Mouse (Mus musculus) intestine, postnatal 0 days (tissue): ENCODE measurements at regions not wholly inside any gene's neighbourhood (a gene's known extent, or its start where the extent isn't known, plus 50 kb on each side); places are given as distances from the start of the nearest gene placed in this dataset.

Experiments used
- ATAC-seq: fragments of 200-750 bp; cut with Nextera tagmentation; 2 replicates; pipeline ENCODE4 v1.8.0; 2017; ENCODE audit warnings: mild to moderate bottlenecking, moderate TSS enrichment, moderate library complexity
- H3K27ac ChIP-seq: fragments of 300-500 bp; sonication (generic); 2 replicates; pipeline ENCODE4 v1.5.1; 2014; ENCODE audit warnings: mild to moderate bottlenecking, low read depth, low read length, moderate library complexity
- H3K27me3 ChIP-seq: fragments of 300-500 bp; sonication (generic); replicated peaks from 2 replicates; pipeline ENCODE4 v1.6.1; 2014; ENCODE audit warnings: low read length, mixed read lengths; ENCODE audit not compliant: control insufficient read depth, insufficient read depth
- H3K36me3 ChIP-seq: fragments of 300-500 bp; sonication (generic); 2 replicates; pipeline ENCODE4 v1.6.1; 2014; ENCODE audit warnings: mild to moderate bottlenecking, moderate library complexity; ENCODE audit not compliant: control insufficient read depth, insufficient read depth
- H3K4me1 ChIP-seq: fragments of 300-500 bp; sonication (generic); replicated peaks from 2 replicates; pipeline ENCODE4 v1.6.1; 2014; ENCODE audit warnings: antibody characterized with exemption, low read length, mixed read lengths; ENCODE audit not compliant: control insufficient read depth, insufficient read depth
- H3K4me2 ChIP-seq: fragments of 300-500 bp; sonication (generic); replicated peaks from 2 replicates; pipeline ENCODE4 v1.6.1; 2014; ENCODE audit warnings: low read depth, mild to moderate bottlenecking, moderate library complexity
- H3K4me3 ChIP-seq: fragments of 300-500 bp; sonication (generic); 2 replicates; pipeline ENCODE4 v1.5.1; 2014; ENCODE audit warnings: low read depth, low read length
- H3K9ac ChIP-seq: fragments of 300-500 bp; sonication (generic); 2 replicates; pipeline ENCODE4 v1.6.1; 2014; ENCODE audit warnings: mild to moderate bottlenecking, low read depth, low read length
- H3K9me3 ChIP-seq: fragments of 300-500 bp; sonication (generic); 2 replicates; pipeline ENCODE4 v1.6.1; 2016; ENCODE audit warnings: mixed run types; ENCODE audit not compliant: control insufficient read depth
- CTCF ChIP-seq: sonication (generic); IDR thresholded peaks from 2 replicates; pipeline ENCODE4 v1.5.1; 2016; ENCODE audit warnings: low read depth, mild to moderate bottlenecking, control low read depth, antibody characterized with exemption, moderate library complexity
- WGBS: fragments of 180-500 bp; shearing (Covaris S2); extraction: QIAGEN DNeasy Blood & Tissue Kit; methylation state at CpG from one replicate; pipeline ENCODE4 v1.1.7; 2014; 5-methylcytosine and 5-hydroxymethylcytosine counted together

DNA sequence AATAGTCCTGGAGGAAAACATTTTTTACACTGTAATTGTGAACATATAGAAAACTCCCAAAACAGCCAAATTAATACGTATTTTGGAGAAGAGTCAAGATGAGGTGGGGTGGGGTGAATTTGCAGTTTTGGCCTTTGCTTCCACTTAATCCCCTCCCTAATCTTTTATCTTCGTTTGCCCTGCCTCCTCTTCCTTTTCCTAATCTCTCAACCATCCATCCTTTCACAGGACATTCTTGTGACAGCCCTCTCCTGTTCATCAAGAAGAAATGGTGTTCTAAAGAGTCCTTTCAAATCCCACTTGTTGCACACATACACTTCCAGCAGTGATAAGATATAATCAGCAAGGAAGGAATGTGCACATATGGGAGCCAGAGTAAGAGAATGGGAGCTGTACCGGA lies 186.0 kb upstream of the Paip1 start:
- H3K27ac ChIP-seq = no peak overlapping the region
- no peak overlapping the region for H3K4me2 ChIP-seq
- WGBS = 44% methylated on average over 3 of the region's 3 CpGs
- no peaks in the 10 kb centered on the region for H3K9me3 ChIP-seq
- no peak overlapping the region for H3K4me3 ChIP-seq
- no peaks in the 10 kb centered on the region for H3K36me3 ChIP-seq
- no peak for ATAC-seq
- H3K27me3 ChIP-seq = no peaks in the 10 kb centered on the region
- no peak overlapping the region for H3K9ac ChIP-seq
- TF ChIP-seq CTCF = no peak
- no peaks in the 10 kb centered on the region for H3K4me1 ChIP-seq

DNA sequence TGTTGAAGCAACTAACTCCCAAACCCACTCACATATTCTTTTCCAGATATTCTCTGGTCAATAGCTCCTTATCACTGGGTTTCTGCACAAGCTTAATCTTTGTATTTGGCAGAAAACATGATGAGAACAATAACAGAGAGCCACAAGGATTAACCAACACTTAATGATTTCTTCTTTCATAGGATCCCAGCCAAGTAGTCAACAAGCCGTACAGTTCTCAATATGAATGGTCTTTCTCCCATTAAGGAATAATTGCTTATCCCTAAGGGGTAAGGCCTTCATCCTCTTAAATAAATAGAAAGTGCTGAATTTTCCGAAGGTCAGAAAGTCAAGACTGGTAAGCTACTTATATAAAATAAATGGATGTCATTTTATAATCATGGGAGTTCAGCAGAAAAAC lies 181.3 kb upstream of the Paip1 start:
- Histone ChIP-seq H3K9me3 (no peaks in the 10 kb centered on the region), H3K9ac (no peak overlapping the region), H3K4me2 (no peak overlapping the region), H3K27ac (no peak overlapping the region), H3K4me3 (no peak overlapping the region), H3K27me3 (no peaks in the 10 kb centered on the region), H3K4me1 (no peaks in the 10 kb centered on the region), H3K36me3 (no peaks in the 10 kb centered on the region)
- 62% methylated on average over 2 of the region's 2 CpGs for WGBS
- TF ChIP-seq CTCF = no peak
- no peak for ATAC-seq

DNA sequence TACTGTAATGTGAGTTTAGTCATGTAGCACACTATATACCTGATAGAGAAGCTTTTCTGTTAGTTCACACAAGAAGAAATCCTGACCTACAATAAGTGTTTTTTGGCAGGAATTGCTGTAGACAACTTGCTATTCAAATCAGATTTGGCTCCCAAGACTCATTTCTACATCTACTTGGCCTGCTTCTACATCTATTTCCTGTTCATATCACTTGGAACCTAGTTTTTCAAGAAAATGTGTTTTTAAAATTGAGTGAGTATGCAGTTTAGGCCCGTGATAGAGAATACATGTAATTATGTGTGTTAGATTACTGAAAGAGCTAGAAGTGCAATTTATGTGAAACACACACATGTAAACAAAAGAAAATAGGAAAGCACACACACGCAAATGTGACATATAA lies 176.4 kb upstream of the Paip1 start:
- Histone ChIP-seq H3K4me2 (no peak overlapping the region), H3K9ac (no peak overlapping the region), H3K4me1 (no peaks in the 10 kb centered on the region), H3K36me3 (no peaks in the 10 kb centered on the region), H3K9me3 (no peaks in the 10 kb centered on the region), H3K4me3 (no peak overlapping the region), H3K27ac (no peak overlapping the region), H3K27me3 (no peaks in the 10 kb centered on the region)
- no peak for ATAC-seq
- 87% methylated on average over 2 of the region's 2 CpGs for WGBS
- no peak for TF ChIP-seq CTCF

DNA sequence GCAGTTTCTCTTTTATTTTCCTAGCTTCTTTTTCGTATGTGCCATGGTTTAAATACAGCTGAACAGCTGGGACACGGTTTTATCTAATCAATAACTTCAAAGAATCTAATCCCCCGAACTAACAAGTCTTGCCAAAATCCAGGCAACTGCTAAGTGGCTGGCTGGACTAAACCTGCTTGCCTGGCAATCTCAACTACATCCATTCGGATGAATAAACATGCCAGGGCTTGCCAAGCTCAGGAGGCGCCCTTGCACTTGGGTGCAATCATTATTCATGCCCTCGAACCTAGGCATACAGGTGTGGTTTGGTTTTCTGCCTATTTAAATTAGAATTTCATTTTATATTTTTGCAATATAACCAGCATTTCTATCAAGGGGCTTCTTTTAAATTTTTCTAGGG lies 172.1 kb upstream of the Paip1 start:
- Histone ChIP-seq H3K36me3 (no peaks in the 10 kb centered on the region), H3K9ac (no peak overlapping the region), H3K4me2 (no peak overlapping the region), H3K4me1 (no peaks in the 10 kb centered on the region), H3K9me3 (no peaks in the 10 kb centered on the region), H3K27ac (no peak overlapping the region), H3K27me3 (no peaks in the 10 kb centered on the region), H3K4me3 (no peak overlapping the region)
- no peak for ATAC-seq
- 41% methylated on average over 6 of the region's 6 CpGs for WGBS
- no peak for TF ChIP-seq CTCF

DNA sequence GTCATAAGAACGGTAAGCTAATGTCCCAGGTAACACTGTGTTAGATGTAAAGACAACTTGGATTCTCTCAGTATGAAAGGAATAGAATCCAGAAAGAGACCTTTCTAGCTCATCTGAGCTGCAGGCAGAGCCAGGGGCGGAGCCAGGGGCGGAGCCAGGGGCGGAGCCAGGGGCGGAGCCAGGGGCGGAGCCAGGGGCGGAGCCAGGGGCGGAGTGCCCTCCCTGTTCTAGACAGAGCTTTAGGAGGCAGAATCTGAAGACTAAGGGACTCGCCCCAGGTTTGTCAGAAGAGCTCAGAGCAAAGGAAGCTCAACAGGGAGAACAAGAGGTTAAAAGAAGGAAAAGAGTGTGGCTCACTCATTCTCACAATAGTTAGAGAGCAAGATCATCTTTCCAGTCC lies 169.9 kb upstream of the Paip1 start:
- H3K4me2 ChIP-seq = no peak overlapping the region
- WGBS = 74% methylated on average over 9 of the region's 9 CpGs
- no peaks in the 10 kb centered on the region for H3K27me3 ChIP-seq
- no peak overlapping the region for H3K4me3 ChIP-seq
- no peaks in the 10 kb centered on the region for H3K4me1 ChIP-seq
- H3K9me3 ChIP-seq = no peaks in the 10 kb centered on the region
- no peak for ATAC-seq
- H3K27ac ChIP-seq = no peak overlapping the region
- H3K9ac ChIP-seq = no peak overlapping the region
- no peaks in the 10 kb centered on the region for H3K36me3 ChIP-seq
- no peak for TF ChIP-seq CTCF

DNA sequence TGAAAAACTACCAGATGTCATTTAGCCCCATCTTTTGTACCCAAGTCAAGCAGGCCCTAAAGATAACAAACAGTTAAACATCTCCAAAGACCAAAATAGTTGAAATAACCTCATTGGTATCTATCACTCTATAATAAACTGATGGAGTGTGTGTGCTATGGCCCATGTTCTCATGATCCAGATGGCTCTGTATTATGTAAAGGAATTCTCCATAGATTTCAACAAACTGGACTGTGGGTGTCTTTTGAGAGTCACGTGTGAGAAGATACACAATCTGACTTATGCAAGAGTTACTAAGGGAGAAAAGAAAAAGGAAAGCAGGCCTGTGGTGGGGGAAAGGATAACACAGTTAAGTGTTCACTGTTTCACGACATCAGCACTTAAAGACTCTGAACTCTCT lies 164.8 kb upstream of the Paip1 start:
- WGBS = 59% methylated on average over 2 of the region's 2 CpGs
- no peak overlapping the region for H3K4me3 ChIP-seq
- no peak for ATAC-seq
- no peaks in the 10 kb centered on the region for H3K27me3 ChIP-seq
- no peak overlapping the region for H3K9ac ChIP-seq
- H3K27ac ChIP-seq = no peak overlapping the region
- H3K36me3 ChIP-seq = no peaks in the 10 kb centered on the region
- no peaks in the 10 kb centered on the region for H3K9me3 ChIP-seq
- no peaks in the 10 kb centered on the region for H3K4me1 ChIP-seq
- H3K4me2 ChIP-seq = no peak overlapping the region
- no peak for TF ChIP-seq CTCF

DNA sequence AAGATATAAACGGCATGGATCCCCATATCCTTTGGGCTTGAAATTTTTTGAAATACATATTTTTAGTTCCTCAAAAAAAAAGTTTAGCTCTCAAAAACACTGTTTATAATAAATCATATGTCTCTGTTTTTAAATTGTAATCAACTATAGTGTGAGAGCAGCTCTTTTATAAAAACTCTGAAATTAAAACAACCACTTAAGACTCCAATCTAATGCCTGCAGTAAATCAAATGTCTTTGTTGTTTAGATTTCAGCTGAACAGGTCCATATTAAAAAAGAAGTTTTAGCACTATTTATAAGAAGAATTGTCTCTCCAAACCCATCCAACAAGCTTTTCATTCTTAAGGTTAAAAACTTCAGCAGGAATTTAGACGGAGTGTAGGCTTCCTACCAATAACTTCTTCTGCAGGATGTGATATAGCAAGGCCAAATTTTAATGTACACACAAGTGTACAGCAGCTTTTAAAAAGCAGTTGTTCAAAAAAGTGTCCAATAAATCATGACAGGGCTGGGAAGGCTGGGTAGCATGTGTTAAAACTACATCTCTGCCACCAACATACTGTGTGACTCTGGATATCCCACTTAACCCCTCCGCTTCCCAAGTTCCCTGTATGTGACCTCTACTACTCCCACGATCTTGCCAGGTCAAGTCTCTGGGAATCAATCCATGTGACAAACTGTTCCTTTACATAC lies 160.6 kb upstream of the Paip1 start:
- Histone ChIP-seq H3K36me3 (no peaks in the 10 kb centered on the region), H3K4me1 (no peaks in the 10 kb centered on the region), H3K27ac (no peak overlapping the region), H3K27me3 (no peaks in the 10 kb centered on the region), H3K4me2 (no peak overlapping the region), H3K4me3 (no peak overlapping the region), H3K9ac (no peak overlapping the region), H3K9me3 (no peaks in the 10 kb centered on the region)
- ATAC-seq = 0 out of 2 replicates have a peak, but pooled peaks have one; percentile 22
- TF ChIP-seq CTCF = no peak
- WGBS = 50% methylated on average over 4 of the region's 4 CpGs
